Mouse (Mus musculus) lung, postnatal 10 days (tissue): Measurements from ENCODE around the gene Gm20916.
"Not testable (repeated sequence)": the region's sequence is repeated elsewhere in the genome, so short reads cannot be mapped to it uniquely, and the experiment has no call there.

Source experiments
- DNase-seq: peaks from one replicate; pipeline ENCODE4 v3.0.0; 2021

Gm20916 gene

DNA sequence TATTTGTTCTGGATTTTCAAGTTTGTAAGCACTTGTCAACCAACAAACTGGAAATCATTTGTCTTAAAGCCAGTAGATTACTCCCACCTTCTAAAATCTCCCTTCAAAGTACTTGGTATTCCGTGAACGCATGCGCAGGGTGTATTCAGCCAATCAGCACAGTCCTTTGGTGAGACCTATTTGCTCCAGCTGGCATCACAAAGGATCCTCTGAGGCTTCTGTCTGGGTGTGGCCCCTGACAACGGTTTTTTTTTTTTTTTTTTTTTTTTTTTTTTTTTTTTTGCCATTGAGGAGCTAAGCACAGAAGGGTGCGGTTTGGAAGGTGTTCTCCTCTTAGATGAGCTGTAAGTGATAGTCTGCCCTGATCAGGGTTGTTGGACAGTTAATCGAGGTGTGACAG, at the start of gene Gm20916:
Gene Gm20916 (plus strand): TSS at position 301 of the 400 bp plus-strand sequence.
- not testable (repeated sequence) for DNase-seq
